Mouse (Mus musculus): ENCODE data around the gene Unc50.

DNA sequence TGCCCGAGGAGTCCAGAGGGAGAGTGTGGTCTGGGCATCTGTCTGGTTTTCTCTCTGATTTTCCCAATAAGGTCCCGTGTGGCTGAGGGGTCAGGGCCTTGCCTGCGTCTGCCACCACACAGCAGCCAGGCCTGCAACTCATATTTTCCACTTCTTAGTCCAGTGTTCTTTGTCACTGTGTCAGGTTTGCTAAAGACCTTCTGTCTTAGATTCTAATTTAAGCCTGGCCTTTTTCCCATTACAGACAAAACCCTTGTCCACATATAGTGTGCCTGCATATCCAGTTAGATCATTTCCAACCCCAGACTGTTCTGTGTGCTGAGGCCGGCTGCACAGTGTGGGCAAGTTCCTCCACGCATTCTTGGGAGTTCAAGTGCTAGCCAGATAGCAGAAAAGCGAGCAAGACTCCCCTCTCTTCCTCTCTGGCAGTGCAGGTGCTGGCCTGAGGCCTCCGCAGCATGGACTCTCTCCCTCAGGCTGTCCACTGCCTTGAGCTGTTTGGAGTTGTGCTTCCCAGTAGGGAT is 43.4 kb upstream of the Unc50 start:
- TF ChIP-seq CTCF (conservative IDR thresholded peaks at IDR 0.05 in 1 of 2, IDR thresholded peaks at IDR 0.05 in 1 of 2; ENCODE audit: low read depth in 2 of 2, low read length in 2 of 2), result no peak
- TF ChIP-seq POLR2A (IDR thresholded peaks at IDR 0.05; ENCODE audit: low read depth, low read length), result no peak
- no peak for TF ChIP-seq CHD2 (IDR thresholded peaks at IDR 0.05; ENCODE audit: low read length)
- no peak for TF ChIP-seq UBTF (IDR thresholded peaks at IDR 0.05; ENCODE audit: low read depth, low read length)
- no peak for TF ChIP-seq MXI1 (IDR thresholded peaks at IDR 0.05; ENCODE audit: low read depth, low read length)
- no peak for TF ChIP-seq ZC3H11A (IDR thresholded peaks at IDR 0.05; ENCODE audit: low read depth, low read length)
- peak; percentile 65 for TF ChIP-seq BHLHE40 (IDR thresholded peaks at IDR 0.05; ENCODE audit: low read depth, low read length)
- TF ChIP-seq HCFC1 (IDR thresholded peaks at IDR 0.05; ENCODE audit: low read depth, low read length), result no peak
- no peak for TF ChIP-seq MAX (IDR thresholded peaks at IDR 0.05; ENCODE audit: low read length)
- TF ChIP-seq NELFE (IDR thresholded peaks at IDR 0.05; ENCODE audit: low read depth, low read length), result no peak
- no peak for TF ChIP-seq NRF1 (IDR thresholded peaks at IDR 0.05; ENCODE audit: low read depth, low read length)
- TF ChIP-seq MEF2A (IDR thresholded peaks at IDR 0.05; ENCODE audit: borderline replicate concordance, low read depth, low read length), result 0 out of 2 replicates have a peak, but pooled peaks have one; percentile 46
- TF ChIP-seq TBP (conservative IDR thresholded peaks at IDR 0.05; ENCODE audit: low read depth, low read length), result no peak

Measured in CH12.LX (cell line).